Mouse (Mus musculus): ENCODE measurements around the gene Tubb3.
A peak's percentile ranks its signal among the peaks of the same experiment; 100 is the strongest.
"Not testable (repeated sequence)": the region's sequence is repeated elsewhere in the genome, so short reads cannot be mapped to it uniquely, and the experiment has no call there.

Tubb3 gene

DNA sequence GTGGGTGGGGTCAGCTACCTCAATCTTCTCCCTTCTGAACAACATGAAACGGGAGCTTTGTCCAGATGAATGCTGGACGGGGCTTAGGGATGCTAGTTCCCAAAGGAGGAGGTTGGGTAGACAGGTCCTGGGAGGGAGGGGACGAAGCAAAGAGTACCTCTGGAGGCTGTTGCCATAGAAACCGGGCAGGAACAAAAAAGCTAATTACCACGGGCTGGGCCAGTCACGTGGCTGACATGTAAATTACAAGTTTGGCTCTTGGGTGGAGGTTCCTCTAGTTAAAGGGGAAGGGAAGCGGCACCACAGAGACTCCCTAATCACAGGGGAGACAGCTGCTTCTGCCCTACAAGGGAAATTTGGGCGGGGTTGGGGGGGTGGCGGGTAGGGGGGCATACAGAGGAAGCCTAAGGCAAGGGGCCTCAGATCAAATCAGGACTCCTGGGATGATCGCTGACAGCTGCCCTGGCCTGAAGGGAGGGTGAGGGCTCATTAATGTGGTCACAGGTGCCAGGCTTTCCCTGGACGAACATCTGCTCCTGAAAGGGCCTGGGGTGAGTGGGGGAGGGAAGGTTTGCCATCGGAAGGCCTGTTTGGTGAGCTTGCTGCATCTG, 1.4 kb downstream of the Tubb3 start:
- peak; percentile 88 for DNase-seq (ENCODE audit: low spot score)

DNA sequence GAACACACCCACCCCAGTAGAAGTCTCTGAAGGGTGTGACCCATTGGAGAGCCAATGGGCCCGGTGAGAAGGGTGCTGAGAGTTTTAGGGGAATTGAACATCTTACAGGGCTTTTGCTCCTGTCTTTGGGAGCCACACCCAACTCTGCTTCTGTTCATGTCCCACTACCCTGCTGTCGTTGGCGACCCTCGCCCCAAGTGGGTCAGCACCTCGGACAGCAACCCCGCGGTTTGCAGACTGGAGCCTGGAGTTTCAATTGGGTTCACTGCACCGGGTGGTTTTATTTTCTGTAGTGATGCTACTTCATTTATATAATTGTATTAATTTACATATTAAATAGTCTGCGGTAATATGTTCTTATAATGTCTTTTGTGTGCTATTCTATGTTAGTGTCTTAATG, 3.0 kb downstream of the Tubb3 start:
- DNase-seq (ENCODE audit: low spot score): no peak

DNA sequence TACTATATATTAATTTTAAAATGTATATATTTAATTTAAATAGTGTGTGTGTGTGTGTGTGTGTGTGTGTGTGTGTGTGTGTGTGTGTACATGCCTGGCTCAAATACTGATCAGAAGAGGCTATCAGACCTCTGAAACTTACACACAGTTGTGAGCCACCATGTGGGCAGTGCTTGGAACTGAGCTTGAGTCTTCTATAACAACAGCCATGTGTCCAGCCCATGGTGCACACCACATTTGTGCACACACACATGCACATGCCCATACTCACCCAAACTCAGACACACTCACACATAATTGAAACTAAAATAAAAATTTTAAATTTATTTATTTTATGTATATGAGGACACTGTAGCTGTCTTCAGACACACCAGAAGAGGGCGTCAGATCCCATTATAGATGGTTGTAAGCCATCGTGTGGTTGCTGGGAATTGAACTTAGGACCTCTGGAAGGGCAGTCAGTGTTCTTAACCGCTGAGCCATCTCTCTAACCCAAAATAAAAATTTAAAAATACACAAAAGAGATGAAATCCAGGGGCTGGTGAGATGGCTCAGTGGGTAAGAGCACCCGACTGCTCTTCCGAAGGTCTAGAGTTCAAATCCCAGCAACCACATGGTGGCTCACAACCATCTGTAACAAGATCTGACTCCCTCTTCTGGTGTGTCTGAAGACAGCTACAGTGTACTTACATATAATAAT, 3.9 kb downstream of the Tubb3 start:
- not testable (repeated sequence) for DNase-seq (ENCODE audit: low spot score)

DNA sequence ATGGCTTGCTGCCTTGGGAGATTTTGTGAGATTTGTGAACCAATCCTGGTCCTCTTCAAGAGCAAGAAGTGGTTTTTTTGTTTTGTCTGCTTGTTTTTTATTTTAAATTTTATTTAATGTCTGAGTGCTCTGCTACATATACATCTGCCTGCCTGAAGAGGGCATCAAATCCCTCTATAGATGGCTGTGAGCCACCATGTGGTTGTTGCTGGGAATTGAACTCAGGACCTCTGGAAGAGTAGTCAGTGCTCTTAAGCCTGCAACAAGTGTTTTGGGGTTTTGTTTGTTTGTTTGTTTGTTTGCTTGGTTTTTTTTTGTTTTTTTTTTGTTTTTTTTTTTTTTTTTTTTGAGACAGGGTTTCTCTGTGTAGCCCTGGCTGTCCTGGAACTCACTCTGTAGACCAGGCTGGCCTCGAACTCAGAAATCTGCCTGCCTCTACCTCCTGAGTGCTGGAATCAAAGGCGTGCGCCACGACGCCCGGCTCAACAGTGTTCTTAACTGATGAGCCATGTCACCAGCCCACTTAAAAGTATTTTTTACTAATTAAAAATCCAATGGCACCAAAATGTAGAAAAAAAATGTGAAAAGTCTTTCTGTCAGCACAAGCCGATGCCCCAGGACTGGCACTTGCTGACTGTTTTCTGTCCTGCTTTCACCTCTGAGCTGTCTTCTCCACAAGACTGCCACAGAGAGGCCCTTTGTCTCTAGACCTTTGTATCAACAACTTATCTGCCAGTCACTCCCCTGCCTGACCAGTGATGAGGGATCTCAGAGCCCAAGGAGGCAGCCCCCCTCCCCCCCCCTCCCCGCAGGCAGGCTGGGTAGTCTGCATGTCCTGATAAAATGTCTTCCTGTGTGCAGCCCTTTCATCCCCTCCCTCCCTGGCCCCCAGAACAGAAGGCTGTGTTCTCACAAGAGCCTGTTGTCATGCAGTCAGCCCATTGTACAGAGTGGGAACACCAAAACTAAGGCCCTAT, 5.0 kb downstream of the Tubb3 start:
- DNase-seq (ENCODE audit: low spot score): no peak

DNA sequence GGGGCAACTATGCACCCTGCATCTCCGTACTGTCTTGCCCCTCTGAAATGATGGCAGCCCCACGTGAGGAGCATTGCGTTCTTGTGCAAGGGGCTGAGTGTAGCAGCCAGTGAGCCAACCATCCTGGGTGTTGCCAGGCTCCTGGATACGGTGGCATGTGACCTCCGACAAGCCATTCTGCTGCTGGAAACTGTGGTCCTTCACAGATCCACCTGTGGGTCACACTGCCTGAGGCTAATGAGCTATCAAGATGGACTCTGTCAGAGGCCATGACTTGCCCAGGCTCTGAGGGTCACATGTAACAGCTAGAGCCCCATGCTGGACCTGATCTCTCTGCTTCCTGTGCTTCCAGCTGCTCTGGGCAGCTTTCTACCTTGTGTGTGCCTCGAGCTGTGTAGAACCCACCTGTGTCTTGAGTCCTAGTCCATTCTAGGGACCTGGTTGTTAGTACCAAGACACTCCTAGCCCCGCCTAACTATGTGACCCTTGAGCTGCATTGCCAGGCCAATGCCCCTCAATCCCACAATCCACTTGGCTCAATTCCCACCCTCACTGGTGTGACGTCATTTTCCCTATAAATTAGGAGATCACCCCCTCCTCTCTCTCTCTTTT, 5.8 kb downstream of the Tubb3 start:
- no peak for DNase-seq (ENCODE audit: low spot score)

DNA sequence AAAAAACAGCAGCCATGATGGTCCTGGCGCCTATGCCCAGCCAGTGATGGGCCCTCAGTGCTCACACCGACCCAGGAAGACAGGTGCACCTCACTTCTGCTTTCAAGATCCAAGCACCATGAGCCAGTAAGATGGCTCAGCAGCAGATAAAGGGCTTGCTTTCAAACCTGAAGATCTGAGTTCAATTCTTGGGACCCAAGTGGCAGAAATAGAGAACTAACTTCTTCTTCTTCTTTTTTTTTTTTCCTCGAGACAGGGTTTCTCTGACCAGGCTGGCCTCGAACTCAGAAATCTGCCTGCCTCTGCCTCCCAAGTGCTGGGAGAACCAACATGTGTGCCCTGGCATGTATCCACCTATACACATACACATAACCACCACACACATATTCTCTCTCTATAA, 8.5 kb downstream of the Tubb3 start:
- DNase-seq (ENCODE audit: low spot score): no peak

DNA sequence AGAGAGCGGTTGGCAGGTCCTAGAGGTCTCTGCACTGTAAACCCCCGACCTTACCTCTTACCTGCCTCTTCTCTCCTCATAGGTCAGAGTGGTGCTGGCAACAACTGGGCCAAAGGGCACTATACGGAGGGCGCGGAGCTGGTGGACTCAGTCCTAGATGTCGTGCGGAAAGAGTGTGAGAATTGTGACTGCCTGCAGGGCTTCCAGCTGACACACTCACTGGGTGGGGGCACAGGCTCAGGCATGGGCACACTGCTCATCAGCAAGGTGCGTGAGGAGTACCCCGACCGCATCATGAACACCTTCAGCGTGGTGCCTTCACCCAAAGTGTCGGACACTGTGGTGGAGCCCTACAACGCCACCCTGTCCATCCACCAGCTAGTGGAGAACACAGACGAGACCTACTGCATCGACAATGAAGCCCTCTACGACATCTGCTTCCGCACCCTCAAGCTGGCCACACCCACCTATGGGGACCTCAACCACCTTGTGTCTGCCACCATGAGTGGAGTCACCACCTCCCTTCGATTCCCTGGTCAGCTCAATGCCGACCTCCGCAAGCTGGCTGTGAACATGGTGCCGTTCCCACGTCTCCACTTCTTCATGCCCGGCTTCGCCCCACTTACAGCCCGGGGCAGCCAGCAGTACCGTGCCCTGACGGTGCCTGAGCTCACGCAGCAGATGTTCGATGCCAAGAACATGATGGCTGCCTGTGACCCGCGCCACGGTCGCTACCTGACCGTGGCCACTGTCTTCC, 9.5 kb downstream of the Tubb3 start:
- no peak for DNase-seq (ENCODE audit: low spot score)

DNA sequence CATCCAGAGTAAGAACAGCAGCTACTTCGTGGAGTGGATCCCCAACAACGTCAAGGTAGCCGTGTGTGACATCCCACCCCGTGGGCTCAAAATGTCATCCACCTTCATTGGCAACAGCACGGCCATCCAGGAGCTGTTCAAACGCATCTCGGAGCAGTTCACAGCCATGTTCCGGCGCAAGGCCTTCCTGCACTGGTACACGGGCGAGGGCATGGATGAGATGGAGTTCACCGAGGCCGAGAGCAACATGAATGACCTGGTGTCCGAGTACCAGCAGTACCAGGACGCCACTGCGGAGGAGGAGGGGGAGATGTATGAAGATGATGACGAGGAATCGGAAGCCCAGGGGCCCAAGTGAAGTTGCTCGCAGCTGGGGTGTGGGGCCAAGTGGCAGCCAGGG, 10.1 kb downstream of the Tubb3 start:
- no peak for DNase-seq (ENCODE audit: low spot score)

DNA sequence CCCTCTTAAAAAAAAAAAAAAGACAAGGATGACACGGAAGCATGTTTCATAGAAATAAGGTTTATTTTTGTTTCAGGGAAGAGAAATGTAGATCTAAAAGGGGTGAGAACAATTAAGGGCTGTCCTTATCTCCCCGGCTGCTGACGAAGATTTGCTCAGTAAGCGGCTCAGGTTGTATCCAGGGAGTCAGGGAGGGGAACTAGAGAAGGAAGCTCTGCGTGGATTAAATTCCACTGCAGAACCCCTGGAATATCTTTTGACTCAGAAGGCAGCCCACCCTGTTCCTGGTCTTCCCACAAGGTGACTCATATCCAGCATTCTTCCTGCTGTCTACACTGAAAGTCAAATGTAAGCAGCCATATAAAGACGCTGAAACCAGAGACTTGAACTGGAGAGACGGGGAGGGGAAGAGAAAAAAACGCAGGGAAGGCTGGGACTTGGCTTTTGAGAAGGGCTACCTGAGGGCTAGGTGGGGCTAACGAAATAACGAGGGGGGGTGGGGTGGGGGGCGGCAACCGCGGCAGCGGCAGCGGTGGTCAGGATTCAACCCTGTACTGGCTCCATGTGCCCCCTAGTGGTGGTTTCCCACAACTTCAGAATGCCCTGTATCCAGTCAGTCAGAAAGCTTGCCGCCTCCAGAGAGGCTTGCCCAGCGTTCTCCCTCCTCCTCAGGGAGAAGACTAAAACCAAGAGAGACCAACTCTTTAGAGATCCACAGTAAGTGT, 11.0 kb downstream of the Tubb3 start:
- DNase-seq (ENCODE audit: low spot score): no peak

DNA sequence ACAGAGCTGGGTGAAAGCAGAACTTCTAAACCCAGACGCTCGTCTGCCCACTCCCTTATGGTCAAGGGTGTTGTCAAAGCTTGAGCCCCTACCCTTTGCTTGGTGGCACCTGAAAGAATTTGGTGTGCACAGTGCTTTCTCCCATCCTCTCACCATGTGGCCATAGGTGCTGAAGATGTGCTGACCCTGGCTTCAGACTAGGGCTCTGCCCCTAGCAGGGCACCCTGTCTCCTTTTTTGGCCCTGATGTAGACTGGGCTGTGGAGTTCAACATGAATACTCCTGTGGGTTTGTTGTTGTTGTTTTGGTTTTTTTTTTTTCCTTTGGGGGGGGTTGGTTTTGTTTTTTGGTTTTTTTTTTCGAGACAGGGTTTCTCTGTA, 11.5 kb downstream of the Tubb3 start:
- DNase-seq (ENCODE audit: low spot score): no peak

DNA sequence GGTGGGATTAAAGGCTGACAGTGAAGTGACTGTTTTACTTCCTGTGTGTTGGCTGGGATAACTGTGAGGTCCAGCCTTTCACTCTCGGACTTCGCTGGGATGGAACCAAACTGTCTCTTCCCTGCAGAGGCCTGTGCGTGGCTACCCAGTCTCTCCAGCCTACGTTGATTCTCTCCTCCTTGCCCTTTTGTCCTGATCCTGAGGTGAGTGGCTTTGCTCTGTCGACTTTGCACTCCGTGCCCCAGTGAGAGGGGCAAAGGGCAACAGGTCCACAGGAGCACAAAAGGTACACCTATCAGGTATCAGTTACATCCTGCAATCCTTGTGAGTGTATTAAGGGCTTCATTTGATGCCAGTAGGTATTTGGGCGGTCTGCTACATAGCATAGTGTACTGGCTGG, 12.2 kb downstream of the Tubb3 start, which contains the start of gene Def8:
Gene Def8, plus strand, starts transcription at position 87 of the 400 bp plus-strand sequence.
- DNase-seq (ENCODE audit: low spot score): no peak

DNA sequence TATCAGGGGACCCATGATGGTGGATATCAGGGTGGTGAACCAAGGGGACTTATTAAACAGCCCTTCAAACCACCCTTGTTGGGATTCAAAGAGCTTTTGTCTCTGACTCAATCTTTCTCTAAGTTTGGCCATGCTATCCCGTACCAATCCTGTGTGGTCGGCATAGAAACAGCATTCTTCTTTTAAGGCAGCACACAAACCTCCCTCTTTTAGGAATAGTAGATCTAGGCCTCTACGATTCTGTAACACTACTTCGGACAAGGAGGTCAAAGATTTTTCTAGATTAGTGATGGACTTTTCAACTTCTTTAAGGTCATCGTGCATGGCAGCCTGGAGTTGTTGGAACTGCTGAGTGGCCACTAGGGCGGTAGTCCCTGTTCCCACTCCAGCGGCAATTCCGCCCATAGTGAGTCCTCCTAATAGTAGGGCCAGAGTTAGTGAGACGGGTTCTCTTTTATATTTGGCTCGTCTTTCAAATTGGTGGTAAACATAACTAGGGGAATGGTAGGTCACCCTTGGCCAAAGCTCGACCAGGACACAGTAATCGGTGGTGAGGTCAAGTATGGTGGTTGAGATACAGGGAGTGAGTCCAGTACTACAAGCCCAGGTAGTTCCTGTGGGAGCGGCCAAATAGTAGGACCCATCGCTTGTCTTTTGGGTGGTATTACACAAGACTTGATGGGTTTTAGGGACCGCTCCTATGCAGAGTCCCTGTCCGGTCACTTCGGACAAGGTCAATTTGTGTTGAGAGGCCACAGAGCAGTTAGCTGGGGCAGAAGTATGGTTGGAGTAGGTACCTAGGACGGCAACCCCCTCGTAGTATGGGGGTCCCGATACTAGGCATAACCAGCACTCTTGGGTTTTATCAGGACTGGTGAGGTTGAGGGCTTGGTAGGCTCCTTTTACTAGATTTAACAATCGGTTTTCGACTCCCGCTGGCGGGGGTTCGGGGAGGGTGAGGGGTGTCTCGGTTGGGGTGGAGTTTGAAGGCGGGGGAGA, 15.6 kb downstream of the Tubb3 start:
- no peak for DNase-seq (ENCODE audit: low spot score)

DNA sequence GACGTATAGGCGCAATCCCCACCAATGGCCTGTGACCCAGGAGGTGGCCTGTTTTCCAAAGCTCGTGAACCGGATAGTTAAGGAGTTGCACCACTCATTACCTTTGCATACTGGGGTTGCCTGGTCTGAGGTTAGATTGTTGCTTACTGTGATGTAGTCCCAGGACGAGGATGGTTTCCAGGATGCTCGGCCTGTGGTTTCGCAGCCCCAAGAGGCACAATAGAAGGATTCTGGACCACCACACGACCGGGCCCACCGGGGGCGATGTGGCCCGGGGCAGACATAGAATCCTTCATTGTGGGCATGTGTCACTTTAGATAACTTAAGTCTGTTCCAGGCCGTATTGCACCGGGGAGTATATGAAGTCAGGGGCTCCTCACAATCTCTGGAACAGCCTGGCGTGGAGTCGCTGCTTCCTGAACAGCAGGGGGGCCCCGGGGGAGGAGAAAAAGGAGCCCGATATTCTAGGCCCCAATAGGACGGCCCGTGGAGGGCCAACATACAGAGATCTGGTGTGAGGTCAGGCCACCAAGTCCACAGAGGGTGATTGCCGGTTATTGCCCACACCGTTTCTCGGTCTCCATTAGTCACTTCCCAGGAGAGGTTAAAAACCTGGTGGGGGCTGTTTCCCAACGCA, 16.5 kb downstream of the Tubb3 start:
- no peak for DNase-seq (ENCODE audit: low spot score)

DNA sequence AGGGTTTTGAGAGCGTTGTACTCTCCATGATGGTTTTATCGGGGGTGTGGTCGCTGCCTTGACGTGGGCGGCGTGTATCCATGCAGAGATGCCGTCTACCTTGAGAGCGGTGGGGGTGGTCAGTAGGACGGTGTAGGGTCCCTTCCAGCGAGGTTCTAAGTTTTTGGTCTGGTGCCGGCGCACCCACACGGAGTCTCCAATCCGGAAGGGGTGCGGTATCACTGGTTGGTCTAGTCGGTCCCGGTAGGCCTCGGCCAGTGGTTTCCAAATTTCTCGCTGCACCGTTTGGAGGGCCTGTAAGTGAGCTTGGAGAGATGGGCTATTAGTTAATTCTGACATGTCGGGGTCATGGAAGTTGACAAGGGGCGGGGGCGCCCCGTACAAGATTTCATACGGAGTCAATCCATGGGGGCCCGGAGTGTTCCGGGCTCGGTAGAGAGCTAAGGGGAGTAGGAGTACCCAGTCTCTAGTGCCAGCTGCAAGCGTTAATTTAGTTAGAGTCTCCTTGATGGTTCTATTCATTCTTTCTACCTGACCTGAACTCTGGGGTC, 17.2 kb downstream of the Tubb3 start:
- DNase-seq (ENCODE audit: low spot score): no peak

DNA sequence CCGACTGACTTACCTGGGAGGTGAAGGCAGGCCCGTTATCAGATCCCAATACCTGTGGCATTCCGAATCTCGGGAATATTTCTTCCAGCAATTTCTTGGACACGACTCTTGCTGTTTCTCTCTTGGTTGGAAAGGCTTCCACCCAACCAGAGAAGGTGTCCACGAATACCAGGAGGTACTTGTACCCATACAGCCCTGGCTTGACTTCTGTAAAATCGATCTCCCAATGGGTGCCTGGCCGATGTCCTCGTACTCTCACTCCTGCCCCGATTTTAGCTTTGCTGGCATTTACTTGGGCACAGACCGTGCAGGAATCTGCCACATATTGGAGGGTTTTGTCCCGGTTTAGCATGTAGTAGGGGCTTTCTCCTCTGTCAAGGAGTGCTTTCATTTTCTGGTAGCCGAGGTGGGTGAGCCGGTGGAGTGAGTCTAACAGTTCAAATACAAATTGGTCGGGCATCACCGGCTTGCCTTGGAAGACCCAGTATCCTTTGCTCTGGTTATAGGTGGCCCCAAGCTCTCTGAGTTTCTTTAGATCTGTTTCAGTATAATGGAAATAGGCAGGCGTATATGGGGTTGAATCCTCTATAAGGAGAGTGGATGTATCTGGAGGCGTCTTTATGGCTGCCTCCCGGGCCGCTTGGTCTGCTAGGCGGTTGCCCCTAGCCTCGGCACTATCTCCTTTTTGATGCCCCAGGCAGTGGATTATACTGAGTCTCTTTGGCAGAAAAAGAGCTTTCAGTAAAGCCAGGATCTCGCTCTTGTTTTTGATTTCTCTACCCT, 17.9 kb downstream of the Tubb3 start:
- no peak for DNase-seq (ENCODE audit: low spot score)

DNA sequence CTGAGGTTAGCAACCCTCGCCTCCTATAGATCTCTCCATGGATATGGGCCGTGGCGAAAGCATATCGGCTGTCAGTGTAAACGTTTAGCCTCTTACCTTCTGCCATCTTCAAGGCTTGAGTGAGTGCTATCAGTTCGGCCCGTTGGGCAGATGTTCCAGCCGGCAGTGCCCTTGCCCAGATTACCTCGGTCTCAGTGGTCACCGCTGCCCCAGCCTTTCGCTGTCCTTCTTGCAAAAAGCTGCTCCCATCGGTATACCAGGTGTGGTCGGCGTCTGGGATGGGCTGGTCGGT, 18.4 kb downstream of the Tubb3 start:
- DNase-seq (ENCODE audit: low spot score): not testable (repeated sequence)

DNA sequence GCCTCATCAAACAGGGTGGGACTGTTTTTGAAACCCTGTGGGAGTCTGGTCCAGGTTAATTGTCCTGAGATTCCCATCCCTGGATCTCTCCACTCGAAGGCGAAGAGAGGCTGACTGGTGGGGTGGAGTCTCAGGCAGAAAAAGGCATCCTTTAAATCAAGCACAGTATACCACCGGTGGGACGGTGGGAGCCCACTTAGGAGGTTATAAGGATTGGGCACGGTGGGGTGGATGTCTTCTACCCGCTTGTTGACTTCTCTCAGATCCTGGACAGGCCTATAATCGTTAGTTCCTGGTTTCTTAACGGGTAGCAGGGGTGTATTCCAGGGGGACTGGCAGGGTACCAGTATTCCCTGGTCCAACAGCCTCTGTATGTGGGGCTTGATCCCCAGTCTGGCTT, 19.7 kb downstream of the Tubb3 start:
- DNase-seq (ENCODE audit: low spot score): not testable (repeated sequence)

DNA sequence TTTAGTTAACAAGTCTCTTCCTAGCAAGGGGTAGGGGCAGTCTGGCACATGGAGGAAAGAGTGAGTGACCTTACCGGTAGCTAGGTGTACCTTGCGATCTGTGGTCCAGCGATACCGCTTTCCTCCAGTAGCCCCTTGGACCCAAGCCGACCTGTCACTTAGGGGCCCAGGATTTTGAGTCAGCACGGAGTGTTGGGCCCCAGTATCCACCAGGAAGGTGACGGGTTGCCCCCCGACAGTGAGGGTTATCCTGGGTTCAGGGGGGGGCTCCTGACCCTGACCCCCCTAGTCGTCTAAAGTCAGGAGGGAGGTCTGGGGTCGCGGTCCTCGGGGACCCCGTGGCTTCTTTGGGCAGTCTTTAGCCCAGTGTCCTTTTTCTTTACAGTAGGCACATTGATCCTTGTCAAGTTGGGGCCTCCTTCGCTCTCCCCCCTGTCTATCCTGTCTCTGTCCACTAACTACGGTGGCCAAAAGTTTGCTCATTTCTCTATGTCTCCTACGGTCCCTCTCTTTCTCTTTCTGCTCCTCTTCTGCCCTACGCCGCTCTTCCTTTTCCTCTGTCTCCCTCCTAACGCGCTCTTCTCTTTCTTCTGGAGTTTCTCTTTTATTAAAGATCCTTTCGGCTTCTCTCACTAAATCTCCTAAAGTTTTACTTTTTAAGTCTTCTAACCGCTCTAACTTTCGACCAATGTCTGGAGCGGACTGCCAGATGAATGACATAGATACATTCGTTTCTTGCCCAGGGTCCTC, 20.6 kb downstream of the Tubb3 start:
- DNase-seq (ENCODE audit: low spot score): no peak

All from left cerebral cortex, adult 11 months (tissue).